Mouse (Mus musculus): ENCODE results near the gene Rdh9.

The Rdh9 gene
- long read RNA-seq, experiment 1, partial matches to known transcripts = 1 of 9 reads
- long read RNA-seq, experiment 1, other reads (novel, unspliced or antisense) = 8 of 9 reads
- long read RNA-seq, experiment 2 = 0 reads

- intact Hi-C loops (cut with DNase I) = no loop called here
These were observed at the start of gene Rdh9 for GRCm38 (mm10) chr10:127776011-127776410. TSS of gene Rdh9 (plus strand) at chr10:127776386.

DNA sequence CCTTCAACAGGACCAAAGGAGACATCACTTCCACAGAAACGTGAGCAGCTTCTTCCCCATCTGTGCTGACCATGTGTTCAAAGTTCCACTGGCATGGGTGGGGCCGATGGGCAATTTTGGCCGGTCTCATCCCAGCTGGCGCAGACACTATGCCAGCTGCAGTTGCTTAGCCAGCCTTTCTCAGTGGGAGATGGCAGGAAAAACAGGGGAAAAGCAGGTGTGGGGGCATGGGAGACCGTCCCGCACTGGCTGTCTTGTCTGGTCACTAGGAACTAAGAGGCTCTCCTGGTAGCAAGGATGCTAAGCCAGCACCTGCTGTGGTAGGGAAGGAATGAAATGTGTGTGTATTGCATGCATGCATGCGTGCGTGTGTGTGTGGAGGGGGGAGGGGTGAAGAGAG lies 47.7 kb upstream of the Rdh9 start:
- intact Hi-C loops (cut with DNase I) = no loop called here

GRCm38 (mm10) chr10:127730285-127730932 lies 45.8 kb upstream of the Rdh9 start:
- intact Hi-C loops (cut with DNase I) = no loop called here

GRCm38 (mm10) chr10:127730933-127731310 lies 45.3 kb upstream of the Rdh9 start:
- intact Hi-C loops (cut with DNase I) = no loop called here

DNA sequence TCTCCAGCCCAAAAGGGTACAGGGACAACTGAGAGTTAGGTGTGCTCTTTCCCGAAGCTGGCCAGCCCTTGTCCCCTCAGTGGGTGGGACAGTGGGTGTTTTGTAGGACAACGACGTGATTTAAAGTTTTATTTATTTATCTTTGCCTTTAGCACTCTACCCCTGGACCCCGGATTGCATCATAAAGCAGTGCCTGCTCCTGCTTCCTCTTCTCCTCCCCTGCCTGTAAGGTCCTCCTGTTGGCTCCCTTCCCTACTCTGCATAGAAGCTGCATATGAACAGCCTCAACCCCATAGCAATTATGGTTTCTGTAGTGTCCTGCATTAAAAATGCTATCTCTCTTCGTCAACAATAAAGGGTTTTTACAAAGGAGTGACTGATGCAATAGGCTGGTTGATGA lies 44.8 kb upstream of the Rdh9 start:
- intact Hi-C loops (cut with DNase I) = no loop called here

DNA sequence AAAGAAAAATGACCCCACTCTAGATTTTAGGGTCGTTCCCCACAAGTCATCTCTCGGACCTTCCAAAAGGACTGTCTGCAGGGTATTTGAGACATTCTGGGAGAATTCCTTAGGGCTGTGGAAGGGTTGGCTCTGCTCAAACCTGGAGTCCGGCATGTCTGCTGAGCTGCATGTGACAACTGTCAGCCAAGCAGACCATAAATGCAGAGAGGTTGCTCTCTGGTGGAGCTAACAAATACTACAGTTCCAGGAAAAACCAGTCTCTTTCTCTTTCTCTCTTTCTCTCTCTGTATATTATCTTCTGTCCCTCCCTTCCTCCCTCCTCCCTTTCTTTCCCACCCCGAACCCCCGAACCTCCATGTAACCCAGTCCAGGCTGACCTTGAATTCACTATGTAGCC lies 41.8 kb upstream of the Rdh9 start:
- intact Hi-C loops (cut with DNase I) = loop anchor here (2.0 kb wide), 2 partner anchors 42 to 202 kb away; no protein-coding TSS in a partner anchor

DNA sequence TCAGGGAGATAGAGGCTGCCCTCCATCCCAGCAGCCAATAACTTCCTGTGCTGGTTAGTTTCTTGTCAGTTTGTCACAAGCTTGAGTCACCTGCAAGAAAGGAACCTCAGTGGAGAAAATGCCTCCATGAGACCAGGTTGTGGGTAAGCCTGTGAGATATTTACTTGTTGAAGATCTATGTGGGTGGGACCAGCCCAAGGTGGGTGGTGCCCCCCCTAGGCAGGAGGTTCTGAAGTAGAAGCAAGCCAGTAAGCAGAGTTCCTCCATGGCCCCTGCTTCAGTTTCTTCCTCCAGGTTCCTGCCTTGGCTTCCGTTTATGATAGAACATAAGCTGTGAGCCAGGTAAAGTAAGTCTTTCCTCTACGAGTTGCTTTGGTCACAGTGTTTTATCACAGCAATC lies 39.9 kb upstream of the Rdh9 start:
- intact Hi-C loops (cut with DNase I) = loop anchor here (5.0 kb wide), 1 partner anchor 59 kb away; no protein-coding TSS in a partner anchor

- intact Hi-C loops (cut with DNase I) = loop anchor here (5.0 kb wide), 1 partner anchor 60 kb away; no protein-coding TSS in a partner anchor
These were observed 39.3 kb upstream of the Rdh9 start for GRCm38 (mm10) chr10:127736916-127737315.

DNA sequence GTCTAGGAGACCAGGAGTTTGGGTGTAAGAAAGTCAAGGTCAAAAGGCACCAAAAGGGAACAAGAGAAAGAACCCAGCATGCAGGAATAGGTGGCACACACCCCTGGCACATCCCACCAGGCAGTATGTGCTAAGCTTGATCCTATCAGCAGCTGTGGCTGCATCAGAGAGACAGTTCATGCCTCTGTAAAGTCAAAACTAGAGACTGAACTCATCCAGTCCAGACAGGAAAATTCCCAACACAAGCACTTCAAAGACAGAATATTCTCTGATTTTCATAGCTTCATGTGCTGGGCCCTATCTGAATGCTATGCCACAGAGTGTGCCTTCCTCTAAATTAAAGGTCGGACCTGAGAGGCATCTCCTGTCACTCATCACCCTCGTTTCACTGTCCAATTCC lies 38.6 kb upstream of the Rdh9 start:
- intact Hi-C loops (cut with DNase I) = loop anchor here (5.0 kb wide), 1 partner anchor 60 kb away; no protein-coding TSS in a partner anchor

GRCm38 (mm10) chr10:127738151-127738882 lies 37.9 kb upstream of the Rdh9 start:
- intact Hi-C loops (cut with DNase I) = loop anchor here (5.0 kb wide), 1 partner anchor 61 kb away; no protein-coding TSS in a partner anchor

- intact Hi-C loops (cut with DNase I) = loop anchor here (5.0 kb wide), 1 partner anchor 62 kb away; no protein-coding TSS in a partner anchor
These were observed 37.0 kb upstream of the Rdh9 start, which contains the start of gene Zbtb39 for GRCm38 (mm10) chr10:127739083-127739660. TSS of gene Zbtb39 (plus strand) at chr10:127739538.

GRCm38 (mm10) chr10:127739661-127740161 lies 36.5 kb upstream of the Rdh9 start:
- intact Hi-C loops (cut with DNase I) = loop anchor here (5.0 kb wide), 1 partner anchor 62 kb away; no protein-coding TSS in a partner anchor

- intact Hi-C loops (cut with DNase I) = no loop called here
These were observed 31.5 kb upstream of the Rdh9 start for GRCm38 (mm10) chr10:127744661-127745060.

DNA sequence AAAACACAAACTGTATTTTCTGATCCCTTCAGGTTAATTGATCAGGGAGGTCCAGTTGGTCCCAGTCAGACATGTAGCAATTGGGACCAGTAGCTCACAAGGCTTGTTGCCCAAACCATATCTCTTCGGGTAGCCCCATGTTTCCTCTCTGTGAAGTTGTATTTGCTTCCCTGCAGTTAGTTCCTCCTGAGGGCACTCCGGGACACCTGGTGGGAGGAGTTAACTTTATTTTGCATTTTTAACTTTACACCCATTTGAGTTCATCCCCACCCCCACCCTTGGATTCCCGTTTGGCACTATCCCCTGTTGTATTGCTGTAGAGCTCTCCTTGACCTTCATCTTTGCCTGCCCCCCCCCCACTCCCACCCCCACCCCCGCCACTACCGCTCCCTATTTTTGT lies 30.3 kb upstream of the Rdh9 start:
- intact Hi-C loops (cut with DNase I) = no loop called here

DNA sequence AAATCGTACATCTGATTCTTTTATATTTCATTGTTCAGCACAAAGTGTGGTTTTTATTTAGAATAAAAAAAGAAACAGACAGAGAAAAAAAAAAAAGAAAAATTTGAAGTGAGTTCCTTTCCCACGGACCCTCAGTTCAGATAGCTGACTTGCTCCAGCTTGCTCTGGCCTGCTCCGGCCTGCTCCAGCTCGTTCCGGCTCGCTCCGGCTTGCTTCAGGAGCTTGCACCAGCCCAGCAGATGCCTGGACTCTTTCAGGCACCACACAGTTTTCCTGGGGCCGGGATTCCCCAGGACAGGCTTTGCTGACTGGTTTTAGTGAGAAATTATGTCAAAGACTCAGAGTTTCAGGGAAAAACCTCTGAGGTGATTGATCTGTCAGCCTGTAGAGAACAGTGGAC lies 28.9 kb upstream of the Rdh9 start:
- intact Hi-C loops (cut with DNase I) = no loop called here

- intact Hi-C loops (cut with DNase I) = no loop called here
These were observed 27.2 kb upstream of the Rdh9 start for GRCm38 (mm10) chr10:127748847-127749612.

DNA sequence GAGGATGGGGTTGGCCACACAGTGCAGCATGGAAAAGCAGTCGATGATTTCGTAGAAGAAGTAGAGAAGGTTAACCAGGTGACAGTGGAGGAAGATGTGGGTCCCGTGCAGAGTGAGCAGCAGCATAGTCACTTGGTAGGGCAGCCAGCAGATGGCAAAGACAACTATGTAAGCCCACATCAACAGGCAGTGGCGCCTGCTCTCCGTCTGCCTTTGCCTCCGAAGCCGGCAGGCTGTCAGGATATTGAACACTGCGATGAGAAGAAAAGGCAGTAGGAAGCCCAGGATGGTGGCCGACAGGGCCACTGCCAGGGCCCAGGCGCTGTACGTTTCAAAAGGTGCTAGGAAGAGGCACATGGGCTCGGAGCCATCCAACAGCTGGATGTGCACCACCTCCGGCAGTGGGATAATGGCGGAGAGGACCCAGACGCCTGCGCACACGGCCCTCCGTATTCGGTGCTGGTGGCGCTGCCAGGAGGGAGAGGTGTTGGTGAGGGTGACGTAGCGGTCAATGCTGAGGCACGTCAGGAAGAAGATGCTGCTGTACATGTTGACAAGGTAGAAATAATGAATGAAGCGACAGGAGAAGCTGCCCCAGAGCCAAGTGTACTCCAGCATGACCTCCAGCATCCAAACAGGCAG lies 25.9 kb upstream of the Rdh9 start:
- intact Hi-C loops (cut with DNase I) = no loop called here

GRCm38 (mm10) chr10:127751548-127751947 lies 24.6 kb upstream of the Rdh9 start, which contains the start of gene Gpr182:
TSS of gene Gpr182 (minus strand) at chr10:127751732.
- intact Hi-C loops (cut with DNase I) = no loop called here

GRCm38 (mm10) chr10:127754566-127755166 lies 21.5 kb upstream of the Rdh9 start:
- intact Hi-C loops (cut with DNase I) = no loop called here

DNA sequence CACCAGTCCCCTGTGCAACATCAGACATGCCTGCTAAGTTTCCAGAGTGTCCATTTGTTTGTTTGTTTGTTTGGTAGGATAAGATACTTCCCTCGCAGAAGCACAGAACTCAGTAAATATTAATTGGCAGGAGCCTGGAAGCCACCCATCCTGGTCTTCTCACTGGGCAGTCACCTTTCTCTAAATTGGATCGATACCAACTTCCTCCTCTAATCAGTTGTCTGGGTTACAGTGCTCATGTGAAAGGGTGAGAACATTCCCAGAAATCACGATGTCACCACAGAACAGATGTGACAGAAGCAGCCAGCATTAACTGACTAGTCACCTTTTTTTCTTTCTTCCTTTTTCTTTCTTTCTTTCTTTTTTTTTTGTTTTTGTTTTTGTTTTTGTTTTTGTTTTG lies 20.9 kb upstream of the Rdh9 start:
- intact Hi-C loops (cut with DNase I) = no loop called here

Measured in adrenal gland (tissue).